Mouse (Mus musculus) midbrain, embryonic 11.5 days (tissue): ENCODE results near the gene Txn2. TPM values are rescaled to one million over a fixed set of nuclear protein-coding genes. Genes with fewer than 3 reads are reported as not detected.

ENCODE experiments used
- ATAC-seq: fragments of 200-750 bp; cut with Nextera tagmentation; 2 replicates; pipeline ENCODE4 v1.8.0; 2017; ENCODE audit warnings: moderate TSS enrichment, moderate library complexity; ENCODE audit not compliant: low FRiP score
- DNase-seq: peaks from one replicate; pipeline ENCODE4 v3.0.0; 2015; ENCODE audit warnings: low spot score; ENCODE audit errors: missing footprints
- H3K27ac ChIP-seq: fragments of 300-500 bp; sonication (generic); 2 replicates; pipeline ENCODE4 v1.5.1; 2014; ENCODE audit warnings: low read depth, low read length
- H3K27me3 ChIP-seq: fragments of 300-500 bp; sonication (generic); 2 replicates; pipeline ENCODE4 v1.6.1; 2014; ENCODE audit warnings: mild to moderate bottlenecking, low read length, moderate library complexity, mixed read lengths; ENCODE audit not compliant: control insufficient read depth, insufficient read depth
- H3K36me3 ChIP-seq: fragments of 300-500 bp; sonication (generic); 2 replicates; pipeline ENCODE4 v1.6.1; 2014; ENCODE audit warnings: mild to moderate bottlenecking, low read length, moderate library complexity, mixed read lengths; ENCODE audit not compliant: control insufficient read depth, insufficient read depth
- H3K4me1 ChIP-seq: fragments of 300-500 bp; sonication (generic); 2 replicates; pipeline ENCODE4 v1.6.1; 2014; ENCODE audit warnings: low read length; ENCODE audit not compliant: control insufficient read depth, insufficient read depth
- H3K4me2 ChIP-seq: fragments of 300-500 bp; sonication (generic); 2 replicates; pipeline ENCODE4 v1.6.1; 2014; ENCODE audit warnings: mild to moderate bottlenecking, moderate library complexity
- H3K4me3 ChIP-seq: fragments of 300-500 bp; sonication (generic); 2 replicates; pipeline ENCODE4 v1.5.1; 2014; ENCODE audit warnings: low read depth, low read length
- H3K9ac ChIP-seq: fragments of 300-500 bp; sonication (generic); 2 replicates; pipeline ENCODE4 v1.6.1; 2014; ENCODE audit warnings: low read length
- H3K9me3 ChIP-seq: fragments of 300-500 bp; sonication (generic); 2 replicates; pipeline ENCODE4 v1.6.1; 2016; ENCODE audit warnings: low read length; ENCODE audit not compliant: control insufficient read depth
- WGBS: fragments of 180-500 bp; shearing (Covaris S2); extraction: QIAGEN DNeasy Blood & Tissue Kit; methylation state at CpG from one replicate; pipeline ENCODE4 v1.1.7; 2014; 5-methylcytosine and 5-hydroxymethylcytosine counted together
- polyA plus RNA-seq: library from polyadenylated mRNA; unstranded; fragments of >200 nt; fragmentation: Nextera tagmentation; extraction: Ambion mirVana; gene quantifications from 2 replicates; pipeline ENCODE4 v1.2.1, GENCODE M21; 2014

Gene Txn2
- polyA plus RNA-seq, 1 experiment from 2014 or later, result 255 TPM

GRCm38 (mm10) chr15:77880738-77881137 is 48.1 kb downstream of the Txn2 start:
- H3K4me1 ChIP-seq, result no peaks in the 10 kb centered on the region
- 88% methylated on average over 5 of the region's 5 CpGs for WGBS
- ATAC-seq, result no peak
- no peak overlapping the region for H3K27ac ChIP-seq
- no peak overlapping the region for H3K4me3 ChIP-seq
- no peak overlapping the region for H3K4me2 ChIP-seq
- no peaks in the 10 kb centered on the region for H3K9me3 ChIP-seq
- no peaks in the 10 kb centered on the region for H3K36me3 ChIP-seq
- H3K9ac ChIP-seq, result no peak overlapping the region
- no peaks in the 10 kb centered on the region for H3K27me3 ChIP-seq
- DNase-seq, result no peak

- no peak overlapping the region for H3K27ac ChIP-seq
- no peak overlapping the region for H3K4me2 ChIP-seq
- no peaks in the 10 kb centered on the region for H3K4me1 ChIP-seq
- DNase-seq (no peak), ATAC-seq (no peak)
- no peaks in the 10 kb centered on the region for H3K36me3 ChIP-seq
- H3K27me3 ChIP-seq, result no peaks in the 10 kb centered on the region
- 87% methylated on average over 3 of the region's 3 CpGs for WGBS
- no peak overlapping the region for H3K9ac ChIP-seq
- no peaks in the 10 kb centered on the region for H3K9me3 ChIP-seq
- H3K4me3 ChIP-seq, result no peak overlapping the region
These were observed 49.0 kb downstream of the Txn2 start for GRCm38 (mm10) chr15:77879756-77880155.

GRCm38 (mm10) chr15:77877209-77877608 is 51.6 kb downstream of the Txn2 start:
- no peaks in the 10 kb centered on the region for H3K36me3 ChIP-seq
- no peak overlapping the region for H3K4me3 ChIP-seq
- no peaks in the 10 kb centered on the region for H3K9me3 ChIP-seq
- H3K27me3 ChIP-seq, result no peaks in the 10 kb centered on the region
- no peak for DNase-seq
- WGBS, result 72% methylated on average over 2 of the region's 2 CpGs
- H3K4me2 ChIP-seq, result no peak overlapping the region
- no peak for ATAC-seq
- H3K4me1 ChIP-seq, result no peaks in the 10 kb centered on the region
- no peak overlapping the region for H3K27ac ChIP-seq
- H3K9ac ChIP-seq, result no peak overlapping the region

- H3K27me3 ChIP-seq, result no peaks in the 10 kb centered on the region
- no peak overlapping the region for H3K4me2 ChIP-seq
- H3K4me1 ChIP-seq, result no peaks in the 10 kb centered on the region
- no peak overlapping the region for H3K9ac ChIP-seq
- no peaks in the 10 kb centered on the region for H3K36me3 ChIP-seq
- H3K27ac ChIP-seq, result no peak overlapping the region
- no peak overlapping the region for H3K4me3 ChIP-seq
- 91% methylated on average over 3 of the region's 3 CpGs for WGBS
- ATAC-seq (no peak), DNase-seq (no peak)
- no peaks in the 10 kb centered on the region for H3K9me3 ChIP-seq
These were observed 52.1 kb downstream of the Txn2 start for GRCm38 (mm10) chr15:77876716-77877115.

GRCm38 (mm10) chr15:77875953-77876352 is 52.9 kb downstream of the Txn2 start:
- 93% methylated on average over 6 of the region's 6 CpGs for WGBS
- DNase-seq (no peak), ATAC-seq (no peak)
- no peak overlapping the region for H3K27ac ChIP-seq
- H3K27me3 ChIP-seq, result no peaks in the 10 kb centered on the region
- no peaks in the 10 kb centered on the region for H3K9me3 ChIP-seq
- no peak overlapping the region for H3K4me2 ChIP-seq
- H3K4me3 ChIP-seq, result no peak overlapping the region
- H3K4me1 ChIP-seq, result no peaks in the 10 kb centered on the region
- no peak overlapping the region for H3K9ac ChIP-seq
- no peaks in the 10 kb centered on the region for H3K36me3 ChIP-seq

- no peak overlapping the region for H3K9ac ChIP-seq
- no peak overlapping the region for H3K4me3 ChIP-seq
- no peaks in the 10 kb centered on the region for H3K4me1 ChIP-seq
- ATAC-seq, result no peak
- no peaks in the 10 kb centered on the region for H3K36me3 ChIP-seq
- no peaks in the 10 kb centered on the region for H3K9me3 ChIP-seq
- DNase-seq, result no peak
- H3K4me2 ChIP-seq, result no peak overlapping the region
- no peaks in the 10 kb centered on the region for H3K27me3 ChIP-seq
- H3K27ac ChIP-seq, result no peak overlapping the region
- WGBS, result 92% methylated on average over 9 of the region's 9 CpGs
These were observed 54.0 kb downstream of the Txn2 start for GRCm38 (mm10) chr15:77874807-77875206.

GRCm38 (mm10) chr15:77874310-77874709 is 54.5 kb downstream of the Txn2 start:
- ATAC-seq, result no peak
- no peak overlapping the region for H3K9ac ChIP-seq
- H3K27ac ChIP-seq, result no peak overlapping the region
- no peak for DNase-seq
- no peaks in the 10 kb centered on the region for H3K9me3 ChIP-seq
- H3K4me2 ChIP-seq, result no peak overlapping the region
- 65% methylated on average over 4 of the region's 4 CpGs for WGBS
- H3K27me3 ChIP-seq, result no peaks in the 10 kb centered on the region
- H3K36me3 ChIP-seq, result no peaks in the 10 kb centered on the region
- H3K4me3 ChIP-seq, result no peak overlapping the region
- no peaks in the 10 kb centered on the region for H3K4me1 ChIP-seq

- Histone ChIP-seq H3K4me2 (no peak overlapping the region), H3K27me3 (no peaks in the 10 kb centered on the region), H3K4me1 (no peaks in the 10 kb centered on the region), H3K9me3 (no peaks in the 10 kb centered on the region), H3K27ac (no peak overlapping the region), H3K36me3 (no peaks in the 10 kb centered on the region), H3K4me3 (no peak overlapping the region), H3K9ac (no peak overlapping the region)
- WGBS, result 91% methylated on average over 2 of the region's 2 CpGs
- DNase-seq (no peak), ATAC-seq (no peak)
These were observed 55.2 kb downstream of the Txn2 start for GRCm38 (mm10) chr15:77873564-77873963.

GRCm38 (mm10) chr15:77872996-77873395 is 55.8 kb downstream of the Txn2 start:
- no peaks in the 10 kb centered on the region for H3K27me3 ChIP-seq
- H3K4me1 ChIP-seq, result no peaks in the 10 kb centered on the region
- H3K4me2 ChIP-seq, result no peak overlapping the region
- no peaks in the 10 kb centered on the region for H3K36me3 ChIP-seq
- no peak overlapping the region for H3K27ac ChIP-seq
- no peaks in the 10 kb centered on the region for H3K9me3 ChIP-seq
- DNase-seq (no peak), ATAC-seq (no peak)
- WGBS, result 86% methylated on average over 3 of the region's 3 CpGs
- no peak overlapping the region for H3K4me3 ChIP-seq
- no peak overlapping the region for H3K9ac ChIP-seq

- Histone ChIP-seq H3K4me1 (peaks cover 5% of the 10 kb centered on the region), H3K27me3 (no peaks in the 10 kb centered on the region), H3K27ac (no peak overlapping the region), H3K4me2 (no peak overlapping the region), H3K9me3 (no peaks in the 10 kb centered on the region), H3K4me3 (no peak overlapping the region), H3K9ac (no peak overlapping the region), H3K36me3 (no peaks in the 10 kb centered on the region)
- ATAC-seq, result no peak
- DNase-seq, result no peak
- WGBS, result 85% methylated on average over 5 of the region's 5 CpGs
These were observed 60.5 kb downstream of the Txn2 start for GRCm38 (mm10) chr15:77868340-77868739.
